Mouse (Mus musculus): ENCODE data around the gene Stox2.

- TF ChIP-seq GATA2 (IDR thresholded peaks at IDR 0.05; ENCODE audit: borderline replicate concordance, low read depth, low read length) (no peak), CTCF (IDR thresholded peaks at IDR 0.05; ENCODE audit: low read depth, low read length) (no peak), GATA1 (IDR thresholded peaks at IDR 0.05; ENCODE audit: borderline replicate concordance, low read length) (no peak), POLR2AphosphoS5 (IDR thresholded peaks at IDR 0.05; ENCODE audit: insufficient replicate concordance, low read depth, low read length) (no peak), TAL1 (conservative IDR thresholded peaks at IDR 0.05; ENCODE audit: low read depth, low read length) (no peak)
Observed at GRCm38 (mm10) chr8:47240871-47241270, 205.3 kb downstream of the Stox2 start.

Measured in G1E (cell line).